Mouse (Mus musculus): ENCODE data around the gene Bbx. TPM values are rescaled to one million over a fixed set of nuclear protein-coding genes. Genes with fewer than 3 reads are reported as not detected.

The Bbx gene
- polyA plus RNA-seq, 1 experiment from 2014 or later = 24.8 TPM

DNA sequence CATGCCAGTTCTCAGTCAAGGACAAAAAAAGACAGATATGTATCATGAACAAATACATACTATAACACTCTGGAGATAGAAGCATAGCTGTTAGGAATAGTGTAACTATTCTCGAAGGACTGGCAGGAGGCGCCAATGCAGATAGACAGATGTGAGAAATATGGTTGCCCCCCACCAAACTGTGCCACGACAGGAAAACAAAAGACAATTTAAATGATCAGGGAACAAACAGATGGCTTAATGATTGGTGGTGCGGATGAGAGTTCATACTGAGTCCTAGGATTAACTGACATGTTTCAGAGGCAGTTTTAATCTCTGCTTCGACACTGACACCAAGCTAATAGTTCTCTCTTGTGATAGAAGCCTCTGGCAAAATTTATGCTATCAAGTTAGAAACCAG lies 181.7 kb downstream of the Bbx start:
- WGBS = 63% methylated on average over 5 of the region's 5 CpGs
- ATAC-seq (ENCODE audit: low FRiP score, low read depth) = no peak

GRCm38 (mm10) chr16:50249036-50249435 lies 183.2 kb downstream of the Bbx start:
- WGBS = 93% methylated on average over 3 of the region's 3 CpGs
- Histone ChIP-seq H3K36me3 (no peaks in the 10 kb centered on the region), H3K27ac (no peak overlapping the region), H3K4me1 (no peaks in the 10 kb centered on the region), H3K9me3 (no peaks in the 10 kb centered on the region), H3K9ac (no peak overlapping the region), H3K4me2 (replicated peaks) (no peak overlapping the region), H3K27me3 (replicated peaks) (no peaks in the 10 kb centered on the region), H3K4me3 (no peak overlapping the region)
- no peak for ATAC-seq (ENCODE audit: low FRiP score, low read depth)

More for the DNA sequence above, 181.7 kb downstream of the Bbx start:
- H3K27me3 ChIP-seq (replicated peaks) = no peaks in the 10 kb centered on the region
- no peaks in the 10 kb centered on the region for H3K4me1 ChIP-seq
- H3K9ac ChIP-seq = no peak overlapping the region
- H3K27ac ChIP-seq = no peak overlapping the region
- H3K4me2 ChIP-seq (replicated peaks) = no peak overlapping the region
- no peaks in the 10 kb centered on the region for H3K36me3 ChIP-seq
- no peaks in the 10 kb centered on the region for H3K9me3 ChIP-seq
- H3K4me3 ChIP-seq = no peak overlapping the region

DNA sequence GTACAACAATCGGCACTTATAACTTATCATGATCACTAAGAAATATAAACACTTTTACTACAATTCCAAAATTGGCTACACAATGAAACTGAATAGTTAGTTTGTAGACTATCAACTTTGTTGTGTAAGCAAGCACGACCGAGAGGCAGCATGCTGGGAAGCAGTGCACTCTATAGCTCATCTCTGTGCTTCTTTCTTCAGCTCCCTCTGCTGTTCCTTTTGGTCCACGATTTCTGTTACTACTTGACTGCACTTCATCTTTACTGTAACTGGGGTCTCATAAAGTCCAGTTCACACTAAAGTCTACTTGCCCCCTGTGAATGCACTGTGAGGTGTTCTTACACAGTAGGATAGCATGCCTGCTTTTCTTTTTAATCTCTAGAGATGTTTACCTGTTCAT lies 189.7 kb downstream of the Bbx start:
- no peaks in the 10 kb centered on the region for H3K4me1 ChIP-seq
- H3K36me3 ChIP-seq = no peaks in the 10 kb centered on the region
- H3K27me3 ChIP-seq (replicated peaks) = no peaks in the 10 kb centered on the region
- ATAC-seq (ENCODE audit: low FRiP score, low read depth) = no peak
- 81% methylated on average over 4 of the region's 4 CpGs for WGBS
- H3K4me3 ChIP-seq = no peak overlapping the region
- no peak overlapping the region for H3K27ac ChIP-seq
- no peaks in the 10 kb centered on the region for H3K9me3 ChIP-seq
- H3K9ac ChIP-seq = no peak overlapping the region
- H3K4me2 ChIP-seq (replicated peaks) = no peak overlapping the region

DNA sequence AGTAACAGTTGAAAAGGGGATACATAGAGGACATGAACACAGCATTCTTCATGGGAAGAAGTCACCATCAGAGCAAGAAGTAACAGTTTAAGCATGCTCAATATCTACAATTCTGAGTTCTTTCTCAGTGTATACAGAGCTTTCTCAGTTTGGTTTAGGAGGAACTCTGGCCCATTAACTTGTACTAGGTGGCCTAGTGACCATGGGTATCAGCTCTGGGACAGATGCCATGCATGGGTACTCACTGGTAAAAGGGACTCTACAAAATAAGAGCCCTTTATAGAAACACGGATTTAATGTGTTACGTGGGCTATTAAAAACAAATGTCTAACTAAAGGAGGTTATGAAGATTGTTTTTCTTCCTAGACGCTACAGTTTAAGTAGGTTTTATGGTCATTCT lies 190.6 kb downstream of the Bbx start:
- no peak overlapping the region for H3K4me2 ChIP-seq (replicated peaks)
- WGBS = 91% methylated on average over 3 of the region's 3 CpGs
- H3K4me3 ChIP-seq = no peak overlapping the region
- no peaks in the 10 kb centered on the region for H3K27me3 ChIP-seq (replicated peaks)
- H3K9me3 ChIP-seq = no peaks in the 10 kb centered on the region
- H3K4me1 ChIP-seq = no peaks in the 10 kb centered on the region
- H3K27ac ChIP-seq = no peak overlapping the region
- ATAC-seq (ENCODE audit: low FRiP score, low read depth) = no peak
- H3K9ac ChIP-seq = no peak overlapping the region
- H3K36me3 ChIP-seq = no peaks in the 10 kb centered on the region

- Histone ChIP-seq H3K4me2 (replicated peaks) (no peak overlapping the region), H3K36me3 (no peaks in the 10 kb centered on the region), H3K27ac (no peak overlapping the region), H3K27me3 (replicated peaks) (no peaks in the 10 kb centered on the region), H3K4me1 (no peaks in the 10 kb centered on the region), H3K9ac (no peak overlapping the region), H3K9me3 (no peaks in the 10 kb centered on the region), H3K4me3 (no peak overlapping the region)
- WGBS = 62% methylated on average over 3 of the region's 3 CpGs
- ATAC-seq (ENCODE audit: low FRiP score, low read depth) = no peak
Observed at GRCm38 (mm10) chr16:50235231-50235630, 197.0 kb downstream of the Bbx start.

DNA sequence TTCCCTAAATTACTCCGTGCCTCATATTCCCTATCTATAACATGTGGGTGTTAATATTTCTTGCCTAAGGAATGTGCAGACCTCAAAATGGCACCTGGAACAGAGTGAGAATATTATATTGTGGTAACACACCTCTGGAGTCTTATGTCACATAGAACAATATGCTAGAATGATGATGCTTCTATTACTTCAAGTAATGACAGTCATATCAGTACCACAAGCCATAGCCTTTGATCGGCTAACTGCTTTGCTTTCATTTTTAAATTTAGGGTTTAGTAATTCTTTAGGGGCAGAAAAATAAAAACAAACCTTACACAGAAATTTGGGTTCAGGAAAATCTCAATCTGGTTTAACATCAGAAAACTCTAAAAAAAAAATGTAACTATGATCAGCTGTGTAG lies 201.6 kb downstream of the Bbx start:
- 94% methylated on average over 2 of the region's 2 CpGs for WGBS
- H3K4me3 ChIP-seq = no peak overlapping the region

DNA sequence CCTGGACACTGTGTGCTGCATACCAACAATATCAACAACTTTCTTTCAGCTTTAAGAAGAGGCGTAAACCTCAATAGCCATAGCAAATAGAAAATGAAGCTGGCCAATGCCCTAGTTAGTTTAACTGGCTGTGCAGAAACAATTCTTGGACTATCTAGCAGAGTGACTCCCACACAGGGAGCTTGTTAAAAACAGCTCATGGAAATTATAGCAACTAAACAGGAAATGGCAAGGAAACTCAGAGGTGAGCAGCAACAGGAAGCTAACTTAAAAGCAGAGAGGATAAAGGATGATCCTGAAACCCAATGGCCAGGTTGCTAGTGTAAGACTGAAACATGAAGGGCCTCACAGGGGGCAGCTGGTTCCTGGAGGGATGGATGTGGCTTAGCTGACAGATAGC lies 203.4 kb downstream of the Bbx start:
- Histone ChIP-seq H3K27ac (no peak overlapping the region), H3K4me1 (no peaks in the 10 kb centered on the region), H3K9ac (no peak overlapping the region), H3K36me3 (no peaks in the 10 kb centered on the region), H3K4me2 (replicated peaks) (no peak overlapping the region), H3K27me3 (replicated peaks) (no peaks in the 10 kb centered on the region), H3K4me3 (no peak overlapping the region), H3K9me3 (no peaks in the 10 kb centered on the region)
- no peak for ATAC-seq (ENCODE audit: low FRiP score, low read depth)
- 94% methylated on average over 1 of the region's 1 CpGs for WGBS

More for the DNA sequence above, 201.6 kb downstream of the Bbx start:
- Histone ChIP-seq H3K27ac (no peak overlapping the region), H3K36me3 (no peaks in the 10 kb centered on the region), H3K4me1 (no peaks in the 10 kb centered on the region), H3K27me3 (replicated peaks) (no peaks in the 10 kb centered on the region), H3K9me3 (no peaks in the 10 kb centered on the region), H3K4me2 (replicated peaks) (no peak overlapping the region), H3K9ac (no peak overlapping the region)
- no peak for ATAC-seq (ENCODE audit: low FRiP score, low read depth)

GRCm38 (mm10) chr16:50226274-50226673 lies 205.9 kb downstream of the Bbx start:
- Histone ChIP-seq H3K4me2 (replicated peaks) (no peak overlapping the region), H3K4me3 (no peak overlapping the region), H3K36me3 (no peaks in the 10 kb centered on the region), H3K9me3 (no peaks in the 10 kb centered on the region), H3K9ac (no peak overlapping the region), H3K4me1 (no peaks in the 10 kb centered on the region), H3K27ac (no peak overlapping the region), H3K27me3 (replicated peaks) (no peaks in the 10 kb centered on the region)
- WGBS = 76% methylated on average over 1 of the region's 1 CpGs
- no peak for ATAC-seq (ENCODE audit: low FRiP score, low read depth)

DNA sequence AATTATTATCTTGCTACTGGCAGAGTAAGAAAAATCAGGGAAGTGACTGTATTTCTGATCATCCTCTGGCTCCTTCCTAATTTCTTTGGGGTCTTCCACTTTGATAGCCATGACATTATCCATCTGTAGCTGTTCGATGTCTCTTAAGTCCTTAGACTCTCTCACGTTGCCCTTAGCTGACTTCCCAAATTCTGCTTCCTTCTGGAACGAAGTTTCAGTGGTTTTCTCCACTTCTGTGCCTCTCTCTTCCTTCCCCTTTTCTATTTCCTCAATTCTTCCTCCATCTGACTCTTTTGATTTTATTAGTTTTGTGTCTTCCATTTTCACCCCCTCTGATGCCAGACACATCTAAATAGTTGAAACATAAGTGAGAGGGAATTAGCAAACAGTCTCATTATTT lies 207.2 kb downstream of the Bbx start:
- WGBS = 91% methylated on average over 3 of the region's 3 CpGs
- Histone ChIP-seq H3K36me3 (no peaks in the 10 kb centered on the region), H3K9me3 (no peaks in the 10 kb centered on the region), H3K9ac (no peak overlapping the region), H3K27me3 (replicated peaks) (no peaks in the 10 kb centered on the region), H3K27ac (no peak overlapping the region), H3K4me2 (replicated peaks) (no peak overlapping the region), H3K4me1 (no peaks in the 10 kb centered on the region), H3K4me3 (no peak overlapping the region)
- no peak for ATAC-seq (ENCODE audit: low FRiP score, low read depth)

DNA sequence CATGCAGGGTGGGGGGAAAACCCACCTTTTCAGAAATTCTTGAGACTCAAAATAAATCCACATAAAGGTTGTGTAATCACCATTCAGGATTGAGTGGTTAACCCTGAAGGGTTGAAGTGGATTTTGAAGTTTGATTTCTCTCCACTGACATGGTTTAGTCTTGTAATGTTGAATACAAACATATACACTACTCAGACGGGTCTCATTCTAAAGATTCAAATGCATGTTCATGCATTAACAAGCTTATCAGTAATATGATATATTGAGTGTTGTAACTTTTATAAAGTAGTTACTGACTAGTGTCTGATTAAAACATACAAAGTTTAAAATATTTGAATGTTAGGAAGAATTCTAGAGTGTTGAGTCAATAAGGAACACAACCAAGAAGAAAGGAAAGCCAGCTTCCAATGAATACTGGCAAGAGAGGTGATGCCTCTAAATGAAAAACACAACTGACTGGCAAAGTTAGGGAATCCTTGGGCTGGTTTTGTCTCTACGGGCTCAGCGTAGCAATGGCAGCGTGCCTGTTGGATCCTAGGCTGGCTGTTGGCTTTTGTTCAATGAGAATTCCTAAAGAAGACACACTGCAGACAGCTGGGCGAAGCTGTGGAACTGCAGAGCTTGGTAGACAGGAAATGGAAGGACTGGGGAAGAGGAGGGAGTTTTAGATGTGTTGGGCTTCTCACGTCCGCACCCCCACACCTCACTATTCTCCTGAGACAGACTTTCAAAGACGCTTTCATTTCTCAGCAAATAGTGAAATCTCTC lies 211.3 kb downstream of the Bbx start:
- no peaks in the 10 kb centered on the region for H3K9me3 ChIP-seq
- WGBS = 89% methylated on average over 8 of the region's 8 CpGs
- no peak for ATAC-seq (ENCODE audit: low FRiP score, low read depth)

DNA sequence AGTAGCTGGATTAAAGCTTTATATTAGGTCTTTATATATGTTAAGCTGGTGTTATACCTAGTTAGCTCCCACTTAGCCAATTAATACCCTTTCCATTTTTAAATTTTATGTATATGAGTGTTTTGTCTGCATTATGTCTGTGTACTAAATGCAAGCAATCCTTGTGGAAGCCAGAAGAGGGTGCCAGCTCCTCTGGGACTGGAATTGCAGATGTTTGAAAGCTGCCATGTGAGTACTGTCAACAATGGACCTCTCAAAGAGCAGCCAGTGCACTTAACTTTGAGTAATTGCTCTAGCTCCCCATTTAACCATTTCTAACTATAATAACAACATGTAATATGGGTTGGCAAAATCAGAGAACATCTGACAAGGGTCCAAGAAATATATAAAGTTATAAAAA lies 215.1 kb downstream of the Bbx start:
- Histone ChIP-seq H3K4me2 (replicated peaks) (no peak overlapping the region), H3K36me3 (no peaks in the 10 kb centered on the region), H3K27me3 (replicated peaks) (no peaks in the 10 kb centered on the region), H3K4me3 (no peak overlapping the region), H3K27ac (no peak overlapping the region), H3K9ac (no peak overlapping the region), H3K9me3 (no peaks in the 10 kb centered on the region), H3K4me1 (no peaks in the 10 kb centered on the region)
- ATAC-seq (ENCODE audit: low FRiP score, low read depth) = no peak

More for the DNA sequence above, 211.3 kb downstream of the Bbx start:
- no peaks in the 10 kb centered on the region for H3K36me3 ChIP-seq
- no peaks in the 10 kb centered on the region for H3K4me1 ChIP-seq
- H3K4me2 ChIP-seq (replicated peaks) = no peak overlapping the region
- no peak overlapping the region for H3K27ac ChIP-seq
- H3K27me3 ChIP-seq (replicated peaks) = no peaks in the 10 kb centered on the region
- H3K4me3 ChIP-seq = no peak overlapping the region
- no peak overlapping the region for H3K9ac ChIP-seq

DNA sequence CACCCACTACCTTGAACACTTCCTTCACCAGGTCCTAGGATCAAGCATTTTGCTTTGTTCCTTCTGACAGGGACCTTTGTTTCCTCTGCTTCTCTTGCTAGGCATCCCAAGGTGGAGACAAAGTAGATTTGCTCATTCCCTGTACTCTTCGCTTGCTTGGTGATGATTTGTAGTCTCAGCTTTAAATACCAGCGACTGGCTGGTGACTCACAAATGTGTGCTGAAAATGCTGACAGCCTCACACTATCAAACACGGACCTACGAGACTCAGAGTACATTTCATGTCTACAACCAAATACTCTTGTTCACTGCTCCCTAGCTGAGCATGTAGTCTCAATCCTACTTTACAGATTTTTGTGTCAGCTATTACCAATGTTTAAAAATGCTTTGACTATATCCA lies 220.5 kb downstream of the Bbx start:
- H3K27me3 ChIP-seq (replicated peaks) = no peaks in the 10 kb centered on the region
- H3K9me3 ChIP-seq = no peaks in the 10 kb centered on the region
- 83% methylated on average over 4 of the region's 4 CpGs for WGBS
- no peak overlapping the region for H3K9ac ChIP-seq
- no peak overlapping the region for H3K4me3 ChIP-seq
- no peak overlapping the region for H3K27ac ChIP-seq
- no peak for ATAC-seq (ENCODE audit: low FRiP score, low read depth)
- no peaks in the 10 kb centered on the region for H3K4me1 ChIP-seq
- H3K4me2 ChIP-seq (replicated peaks) = no peak overlapping the region
- H3K36me3 ChIP-seq = no peaks in the 10 kb centered on the region

GRCm38 (mm10) chr16:50211231-50211630 lies 221.0 kb downstream of the Bbx start:
- ATAC-seq (ENCODE audit: low FRiP score, low read depth) = no peak
- WGBS = 86% methylated on average over 6 of the region's 6 CpGs

More at GRCm38 (mm10) chr16:50211231-50211630, 221.0 kb downstream of the Bbx start:
- Histone ChIP-seq H3K9me3 (no peaks in the 10 kb centered on the region), H3K9ac (no peak overlapping the region), H3K36me3 (no peaks in the 10 kb centered on the region), H3K27me3 (replicated peaks) (no peaks in the 10 kb centered on the region), H3K4me1 (no peaks in the 10 kb centered on the region), H3K4me2 (replicated peaks) (no peak overlapping the region), H3K4me3 (no peak overlapping the region), H3K27ac (no peak overlapping the region)

Data from neural tube, embryonic 12.5 days (tissue).